Mouse (Mus musculus): ENCODE data around the gene Cd53. TPM values are rescaled to one million over a fixed set of nuclear protein-coding genes. Genes with fewer than 3 reads are reported as not detected.

Cd53 gene
- 10 to 100 TPM in 1 of 2 experiments, 1 to 10 TPM in 1; 7.8 to 10.4 TPM for total RNA-seq (2021)
- long read RNA-seq, experiment 1, partial matches to known transcripts, result 0 of 1 reads
- long read RNA-seq, experiment 1, other reads (novel, unspliced or antisense), result 0 of 1 reads
- long read RNA-seq, experiment 2, partial matches to known transcripts, result 1 of 2 reads
- long read RNA-seq, experiment 2, other reads (novel, unspliced or antisense), result 0 of 2 reads

GRCm38 (mm10) chr3:106789930-106790329 is at the start of gene Cd53:
Cd53 (minus strand) TSS chr3:106790149.
- peak in 1 of 2 experiments; percentile 2 for DNase-seq

DNA sequence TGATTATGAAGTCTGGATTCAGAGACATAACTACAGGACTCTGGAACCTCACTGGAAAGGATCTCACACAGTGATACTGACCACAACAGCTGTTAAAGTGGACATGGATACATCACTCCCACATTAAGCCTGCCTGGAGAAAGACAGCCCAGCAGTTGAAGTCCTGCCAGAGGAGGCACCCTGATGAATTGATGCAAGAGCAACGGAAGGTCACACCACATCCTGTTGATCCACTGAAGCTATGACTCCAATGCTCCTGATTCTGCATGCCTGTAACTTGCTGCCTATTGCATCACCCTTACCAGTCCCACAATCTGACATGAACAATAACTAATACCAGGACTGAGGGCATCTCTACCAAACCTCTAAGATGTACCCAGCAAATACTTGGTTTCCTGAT is 42.2 kb upstream of the Cd53 start:
- peak in 1 of 2 experiments; percentile 5 for DNase-seq

- DNase-seq, result no peak
Observed at GRCm38 (mm10) chr3:106826187-106826586, 36.2 kb upstream of the Cd53 start, which contains the start of gene Olfr266. Olfr266 (minus strand) TSS chr3:106826287.

GRCm38 (mm10) chr3:106817676-106818075 is 27.7 kb upstream of the Cd53 start:
- no peak for DNase-seq

GRCm38 (mm10) chr3:106808972-106809695 is 19.2 kb upstream of the Cd53 start:
- DNase-seq, result no peak

GRCm38 (mm10) chr3:106798079-106798478 is 8.1 kb upstream of the Cd53 start:
- DNase-seq, result no peak

GRCm38 (mm10) chr3:106788440-106788887 is 1.5 kb downstream of the Cd53 start:
- peak in 1 of 2 experiments; percentile 1 for DNase-seq

DNA sequence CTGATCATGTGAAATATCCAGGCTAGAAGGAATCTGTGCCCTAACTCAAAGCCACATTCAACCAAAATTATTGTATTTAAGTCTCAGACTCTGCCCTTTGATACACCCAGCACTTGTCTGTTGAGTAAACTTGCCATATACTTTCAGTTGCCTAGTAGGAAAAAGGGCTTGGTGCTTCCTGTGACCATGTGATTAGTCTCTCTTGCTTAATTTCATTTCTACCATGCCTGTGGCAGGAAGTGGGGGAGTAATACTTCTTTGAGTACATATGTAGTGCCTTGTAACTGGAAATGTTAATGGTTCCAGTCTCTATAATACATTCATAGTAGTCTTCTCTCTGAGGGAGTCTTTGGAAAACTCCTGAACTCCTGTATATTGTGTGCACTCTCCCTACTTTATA is 2.0 kb downstream of the Cd53 start:
- no peak for DNase-seq

DNA sequence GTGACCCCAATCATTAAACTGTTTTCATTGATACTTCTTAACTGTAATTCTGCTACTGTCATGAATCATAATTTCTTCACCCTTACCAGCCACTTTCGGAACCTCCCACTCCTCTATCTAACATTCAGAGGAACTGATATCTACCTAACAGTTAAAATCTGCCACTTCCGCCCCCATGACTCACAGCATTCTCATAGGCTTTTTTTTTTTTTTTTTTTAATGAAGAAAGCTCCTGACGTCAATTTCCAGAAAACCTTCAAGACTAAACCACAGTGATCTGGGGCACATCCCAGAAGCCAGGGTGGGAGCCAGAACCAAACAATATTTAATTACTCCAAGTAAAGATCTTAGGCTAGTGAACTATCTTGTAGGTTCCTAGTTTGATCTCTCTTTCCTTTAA is 4.8 kb downstream of the Cd53 start:
- no peak for DNase-seq

DNA sequence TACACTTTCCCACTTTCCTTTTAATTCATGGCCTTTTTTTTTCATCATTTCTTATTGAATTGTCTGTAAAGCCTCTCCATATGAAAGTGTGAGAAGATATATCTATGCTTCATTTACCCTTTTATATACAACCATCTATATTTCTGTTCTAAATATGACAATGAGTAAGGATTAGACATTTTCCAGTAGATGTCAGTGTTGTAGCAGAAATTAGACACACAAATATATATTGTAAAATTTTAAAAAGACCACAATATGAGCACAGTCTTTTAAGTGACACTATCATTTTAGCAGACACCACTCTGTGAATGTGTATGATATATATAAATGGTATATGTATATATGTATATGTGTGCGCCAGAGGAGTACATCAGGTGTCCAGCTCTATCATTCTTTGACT is 18.1 kb downstream of the Cd53 start:
- no peak for DNase-seq

DNA sequence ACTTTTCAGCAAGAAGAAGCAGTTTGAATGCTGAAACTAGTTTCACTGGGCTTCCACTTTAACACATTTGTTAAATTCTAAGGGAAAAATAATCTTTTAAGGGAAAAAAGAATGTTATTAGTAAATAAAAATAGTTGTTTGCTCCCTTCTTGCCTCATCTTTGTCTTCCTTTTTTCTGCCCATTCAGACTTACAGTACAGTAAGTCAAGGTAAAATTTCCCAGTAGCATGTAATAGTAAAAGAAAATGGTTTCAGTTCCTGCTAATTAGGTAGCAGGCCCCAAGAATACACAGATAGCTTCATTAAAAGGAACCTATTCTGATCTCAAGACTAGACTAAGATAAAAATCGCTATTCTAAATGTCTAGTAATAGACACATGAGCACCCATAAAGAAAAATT is 34.1 kb downstream of the Cd53 start:
- no peak for DNase-seq

DNA sequence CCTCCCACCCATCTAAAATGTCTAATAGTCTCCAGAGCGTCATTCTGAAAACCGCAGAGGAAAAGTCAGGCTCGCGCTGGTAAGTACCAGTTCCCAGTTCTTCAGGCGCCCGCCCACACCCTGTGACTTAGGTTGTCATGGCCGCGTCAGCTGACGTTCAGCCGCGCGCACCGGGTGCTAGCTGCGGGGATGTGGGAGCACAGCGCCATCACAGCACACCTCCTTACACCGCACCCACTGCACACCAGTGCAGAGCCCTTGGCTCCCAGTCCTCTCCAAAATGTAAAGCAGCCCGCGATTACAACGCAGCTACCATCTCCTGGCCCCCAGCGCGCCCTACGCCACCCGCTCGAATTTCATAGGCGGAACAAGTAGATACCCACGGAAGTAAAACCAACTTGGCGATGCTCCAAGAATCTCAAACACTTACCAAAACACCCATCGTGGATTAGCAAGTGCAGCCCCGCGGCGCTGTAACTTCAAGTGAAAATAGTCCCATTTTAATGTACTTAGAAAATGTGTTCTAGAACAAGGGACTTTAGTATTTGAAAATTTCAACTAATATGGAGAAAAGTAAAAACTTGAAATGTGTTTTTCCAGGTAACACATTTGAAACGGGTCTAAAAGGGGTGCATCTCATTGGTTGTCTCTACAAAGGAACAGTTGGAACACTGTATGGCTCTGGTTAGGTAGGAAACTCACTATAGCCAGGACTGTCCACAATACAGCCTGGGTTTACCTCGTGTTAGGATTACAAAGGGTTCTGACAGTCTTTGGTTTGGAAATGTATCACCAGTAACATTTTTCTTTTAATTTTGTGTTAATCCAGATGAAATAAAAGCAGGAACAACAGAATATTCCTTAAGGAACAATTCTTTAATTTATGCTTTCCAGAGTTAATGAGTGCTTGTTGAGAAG is 67.7 kb downstream of the Cd53 start:
- peak; percentile 84 to 88 for DNase-seq

- DNase-seq, result peak; percentile 94 to 95
Observed at GRCm38 (mm10) chr3:106721397-106722027, 68.4 kb downstream of the Cd53 start.

Other genes with a start within 250 kb of the Cd53 start
- 100 to 1,000 TPM in 1 of 2 experiments, 10 to 100 TPM in 1; 70.8 to 116 TPM for gene Dram2, start 242.4 kb downstream of the Cd53 start, total RNA-seq (2021)
- 10 to 100 TPM; 37.2 to 37.7 TPM for gene Cept1, start 242.3 kb downstream of the Cd53 start, total RNA-seq (2021)
- 10 to 100 TPM; 15.6 to 18.5 TPM for gene Lrif1, start 105.2 kb downstream of the Cd53 start, total RNA-seq (2021)
- gene Olfr266, start 36.1 kb upstream of the Cd53 start, total RNA-seq (2021), result not detected
- under 1 TPM; 0.56 to 0.72 TPM for gene Kcna3, start 246.0 kb upstream of the Cd53 start, total RNA-seq (2021)

Data from adrenal gland, postnatal 36 days (tissue).